ENCODE assay signal across 9 mouse cellular contexts in genomic region chr9:58066731-58067095, GRCm38 (mm10). TPM values are rescaled to one million over a fixed set of nuclear protein-coding genes. Genes with fewer than 3 reads are reported as not detected.
DNase-seq lines count a peak whose midpoint lies in the region; ATAC-seq lines count a peak whose summit lies in the region.
"Had no signal": no experiment of that assay in that cellular context is flagged by ENCODE, and none has a peak within 500 bp of the region (broad histone marks: within the 10 kb centered on the region; RNA-seq: fewer than 3 reads in every experiment).

No protein-coding gene starts in this region.

- H3K4me1 ChIP-seq in midbrain, embryonic 12.5 days, result peaks cover 61% of the 10 kb centered on the region
- peaks cover 60% of the 10 kb centered on the region for H3K4me1 ChIP-seq in hindbrain, embryonic 13.5 days (replicated peaks)

- no peak overlapping the region for H3K9ac ChIP-seq in midbrain, embryonic 12.5 days (replicated peaks)
- H3K9ac ChIP-seq in hindbrain, embryonic 13.5 days, result no peak overlapping the region

- H3K4me2 ChIP-seq in midbrain, embryonic 12.5 days (replicated peaks), result no peak overlapping the region
- no peak overlapping the region for H3K4me2 ChIP-seq in hindbrain, embryonic 13.5 days

- peak; percentile 52 for DNase-seq in retina, postnatal 1 day
- DNase-seq in retina, embryonic 14.5 days (ENCODE audit: low spot score), result no peak
- DNase-seq in frontal cortex, postnatal 36 days (ENCODE audit: low spot score in 2 of 2), result peak; percentile 77 to 85
- no peak for DNase-seq in spleen, adult 18-20 months
- DNase-seq in adrenal gland, postnatal 36 days, result no peak

- WGBS in midbrain, embryonic 12.5 days, result 82% methylated on average over 6 of the region's 6 CpGs
- 75% methylated on average over 6 of the region's 6 CpGs for WGBS in hindbrain, embryonic 13.5 days

- no peak overlapping the region for H3K4me3 ChIP-seq in midbrain, embryonic 12.5 days
- no peak overlapping the region for H3K4me3 ChIP-seq in hindbrain, embryonic 13.5 days

- no peaks in the 10 kb centered on the region for H3K9me3 ChIP-seq in midbrain, embryonic 12.5 days
- H3K9me3 ChIP-seq in hindbrain, embryonic 13.5 days, result no peaks in the 10 kb centered on the region

- H3K27me3 ChIP-seq in midbrain, embryonic 12.5 days, result peaks cover 9% of the 10 kb centered on the region; the same call in 1 of the 2 replicates
- peaks cover 25% of the 10 kb centered on the region; the same call in 1 of the 2 replicates for H3K27me3 ChIP-seq in hindbrain, embryonic 13.5 days

- no peak for ATAC-seq in midbrain, embryonic 12.5 days (ENCODE audit: low FRiP score, low read depth)
- ATAC-seq in hindbrain, embryonic 13.5 days (ENCODE audit: low FRiP score), result no peak

- no peaks in the 10 kb centered on the region for H3K36me3 ChIP-seq in midbrain, embryonic 12.5 days
- H3K36me3 ChIP-seq in hindbrain, embryonic 13.5 days, result no peaks in the 10 kb centered on the region

- peak overlapping the region; percentile 78; the same call in 1 of the 2 replicates for H3K27ac ChIP-seq in midbrain, embryonic 12.5 days (replicated peaks)
- no peak overlapping the region for H3K27ac ChIP-seq in hindbrain, embryonic 13.5 days
- H3K27ac ChIP-seq: kidney, postnatal 0 days had no signal

RNA-seq across cellular contexts. Expression of gene Stra6, which starts 3.1 kb away (rescaled TPM):
- 8.6 and 9.1 TPM in 2 replicates for polyA plus RNA-seq in midbrain, embryonic 12.5 days (2016; fragmentation: Nextera tagmentation; extraction: Ambion mirVana)
- total RNA-seq in adrenal gland, postnatal 36 days (2021), result 1 to 10 TPM; 1.2 to 2.1 TPM
- polyA plus RNA-seq in hindbrain, embryonic 13.5 days (2015; fragmentation: Nextera tagmentation; extraction: Ambion mirVana), result 19.1 and 20.1 TPM in 2 replicates

RNA-seq across cellular contexts. Expression of gene Ccdc33, which starts 51.9 kb away (rescaled TPM):
- polyA plus RNA-seq in midbrain, embryonic 12.5 days (2016; fragmentation: Nextera tagmentation; extraction: Ambion mirVana), result 0.64 and 1.0 TPM in 2 replicates
- under 1 TPM in 1 of 2 experiments, not detected in 1; 0.99 TPM for total RNA-seq in adrenal gland, postnatal 36 days (2021)
- 0.81 and 0.91 TPM in 2 replicates for polyA plus RNA-seq in hindbrain, embryonic 13.5 days (2015; fragmentation: Nextera tagmentation; extraction: Ambion mirVana)
- total RNA-seq: heart, postnatal 25 days had no signal

Comparison
In these comparisons a context has a peak if more than half of its experiments do, and no peak if none do; other contexts are left out.
1. DNase-seq: peak in retina, postnatal 1 day (single experiment) and frontal cortex, postnatal 36 days (2 of 2); none in retina, embryonic 14.5 days (single experiment), spleen, adult 18-20 months (0 of 2) and adrenal gland, postnatal 36 days (0 of 2).